Mouse (Mus musculus): ENCODE measurements at regions not wholly inside any gene's neighbourhood (a gene's known extent, or its start where the extent isn't known, plus 50 kb on each side); places are given as distances from the start of the nearest gene placed in this dataset.

DNA sequence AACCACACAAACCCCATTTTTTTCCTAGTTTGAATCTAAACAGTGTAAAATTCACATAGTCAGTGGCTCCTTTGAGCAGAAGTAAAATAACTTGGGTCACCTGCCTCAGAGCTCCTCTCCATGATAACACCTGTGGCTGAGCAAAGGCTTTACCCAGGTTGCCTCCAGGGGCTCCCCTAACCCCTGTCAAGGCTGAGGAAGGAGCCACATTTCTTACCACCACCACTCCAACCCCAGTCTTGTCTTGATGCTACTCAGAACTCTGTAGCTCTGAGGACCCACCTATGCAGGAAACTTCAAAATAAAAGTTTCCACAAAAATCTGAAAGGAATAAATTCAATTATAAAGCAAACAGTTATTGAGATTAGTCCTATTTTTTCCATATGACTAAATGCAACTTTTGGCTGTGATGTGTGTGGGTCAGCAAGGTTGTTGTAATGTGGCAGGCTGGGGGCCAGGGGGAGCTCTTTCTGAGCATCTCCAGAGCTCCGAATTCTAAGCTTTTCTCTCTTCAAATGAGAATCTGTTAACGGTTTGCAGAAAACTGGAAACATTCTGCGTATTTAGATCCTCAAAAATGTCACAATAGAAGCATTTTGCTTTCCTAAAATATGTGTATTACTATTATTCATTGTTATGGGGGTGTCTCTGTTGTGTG, 159.0 kb upstream of the Dusp10 start:
- peak; percentile 24 for DNase-seq (ENCODE audit: low read depth, low spot score)

DNA sequence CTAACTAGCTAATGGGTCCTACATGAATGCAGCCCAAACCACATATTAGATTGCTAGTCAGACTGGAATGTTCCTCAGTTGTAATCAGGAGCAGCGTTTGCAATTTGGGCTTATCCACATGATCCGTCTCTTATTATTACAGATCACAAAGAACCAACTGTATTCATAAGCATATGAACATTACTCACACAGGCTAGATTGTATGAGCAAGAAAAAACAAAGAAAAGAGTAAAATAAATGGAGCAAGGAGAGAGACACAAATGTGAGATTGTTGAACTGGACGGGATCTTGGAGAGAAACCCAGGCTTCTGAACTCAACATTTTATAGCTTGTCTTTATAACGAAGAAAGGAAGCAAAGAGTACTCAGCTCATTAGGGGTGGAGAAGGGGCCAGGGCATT, 148.0 kb upstream of the Dusp10 start:
- no peak for DNase-seq (ENCODE audit: low read depth, low spot score)

DNA sequence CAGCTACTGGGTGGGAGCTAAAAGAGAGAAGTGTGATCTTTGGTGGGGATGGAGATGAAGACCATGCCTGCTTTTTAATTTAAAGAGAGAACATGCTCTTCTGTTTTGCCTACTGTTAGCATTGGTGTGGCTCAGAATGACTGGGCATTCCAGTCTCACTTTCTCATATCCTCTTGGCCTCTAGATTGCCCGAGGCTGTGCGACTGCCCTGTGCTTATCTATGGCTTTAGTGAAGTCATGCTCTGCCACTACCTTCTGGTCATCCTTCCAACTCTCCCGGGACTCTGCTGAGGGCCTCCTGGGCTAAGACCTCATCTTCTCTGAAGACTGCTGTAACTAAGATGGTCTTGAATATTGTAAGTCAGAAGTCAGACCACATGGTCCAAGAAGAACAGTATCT, 147.5 kb upstream of the Dusp10 start:
- no peak for DNase-seq (ENCODE audit: low read depth, low spot score)

DNA sequence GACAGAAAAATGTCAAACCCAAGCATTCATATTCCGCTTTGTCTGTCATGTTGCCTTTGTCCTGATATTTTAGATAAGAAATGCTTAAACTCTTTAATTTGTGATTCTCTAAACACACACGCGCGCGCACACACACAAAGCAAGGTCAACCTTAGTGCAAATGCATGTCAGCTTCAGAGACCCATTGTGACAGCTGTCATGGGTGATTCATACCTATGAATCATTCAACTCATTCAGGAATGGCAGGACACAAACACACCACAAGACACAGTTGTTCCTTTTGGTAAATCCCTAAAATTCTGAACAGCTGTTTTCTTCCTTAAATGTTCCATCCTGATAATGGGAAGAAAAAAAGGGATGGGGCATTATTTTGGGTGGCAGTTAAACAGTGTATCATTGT, 144.1 kb upstream of the Dusp10 start:
- DNase-seq (ENCODE audit: low read depth, low spot score): no peak

DNA sequence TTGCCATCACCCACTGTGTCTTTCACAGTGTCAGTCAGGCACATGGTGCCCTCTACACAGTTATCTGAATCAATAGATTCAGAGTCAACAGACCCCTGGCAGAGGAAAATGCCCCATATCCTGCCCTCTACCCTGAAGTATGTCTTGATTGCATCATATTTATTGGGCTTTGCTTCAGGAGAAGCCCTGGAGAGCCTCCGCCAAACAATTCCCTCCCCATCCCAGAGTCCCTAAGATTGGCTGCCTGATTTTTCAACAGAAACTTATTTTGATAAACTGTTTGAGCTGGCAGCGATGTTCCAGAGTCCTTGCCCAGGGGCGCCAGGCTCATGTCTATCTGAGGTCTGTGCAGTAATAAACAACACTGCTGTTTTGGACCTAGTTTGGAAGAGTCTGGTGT, 117.2 kb upstream of the Dusp10 start:
- DNase-seq (ENCODE audit: low read depth, low spot score): no peak

DNA sequence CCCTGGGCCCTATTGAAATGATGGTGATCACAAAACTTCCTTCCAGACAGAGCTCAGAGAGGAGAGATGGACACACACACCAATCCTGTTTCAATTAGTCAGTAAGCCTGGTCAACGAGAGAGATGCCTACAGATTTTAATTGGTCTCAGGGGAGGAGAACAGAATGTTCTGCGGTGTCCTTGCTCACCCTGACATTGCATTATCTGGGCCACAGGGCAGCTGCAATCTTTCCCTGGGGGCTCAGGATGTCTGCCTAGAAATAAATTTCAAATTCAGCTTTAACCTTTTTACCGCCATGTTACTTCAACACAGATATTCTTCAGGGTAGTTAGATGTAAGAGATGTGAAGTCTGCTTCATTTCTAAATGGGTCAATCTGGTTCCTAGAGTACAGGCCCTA, 115.0 kb upstream of the Dusp10 start:
- no peak for DNase-seq (ENCODE audit: low read depth, low spot score)

DNA sequence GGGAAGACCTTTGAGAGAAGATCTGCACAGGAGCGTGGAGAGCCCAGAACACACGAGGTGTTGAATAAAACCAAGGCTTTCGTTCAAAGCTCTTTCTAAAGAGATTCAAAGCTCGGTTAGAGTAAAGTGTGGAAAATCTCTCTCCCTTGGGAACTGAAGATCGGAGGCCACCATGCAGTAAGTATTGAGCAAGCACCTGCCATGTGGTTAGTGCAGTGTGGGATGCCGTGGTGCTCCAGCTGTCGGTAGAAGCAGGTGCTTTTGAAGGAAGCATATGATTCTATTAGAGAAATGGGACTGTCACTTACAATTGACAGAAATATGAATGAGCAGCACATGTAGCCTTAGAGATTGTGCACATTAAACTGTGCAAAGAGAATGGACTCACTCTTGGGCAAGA, 108.5 kb upstream of the Dusp10 start:
- DNase-seq (ENCODE audit: low read depth, low spot score): no peak

DNA sequence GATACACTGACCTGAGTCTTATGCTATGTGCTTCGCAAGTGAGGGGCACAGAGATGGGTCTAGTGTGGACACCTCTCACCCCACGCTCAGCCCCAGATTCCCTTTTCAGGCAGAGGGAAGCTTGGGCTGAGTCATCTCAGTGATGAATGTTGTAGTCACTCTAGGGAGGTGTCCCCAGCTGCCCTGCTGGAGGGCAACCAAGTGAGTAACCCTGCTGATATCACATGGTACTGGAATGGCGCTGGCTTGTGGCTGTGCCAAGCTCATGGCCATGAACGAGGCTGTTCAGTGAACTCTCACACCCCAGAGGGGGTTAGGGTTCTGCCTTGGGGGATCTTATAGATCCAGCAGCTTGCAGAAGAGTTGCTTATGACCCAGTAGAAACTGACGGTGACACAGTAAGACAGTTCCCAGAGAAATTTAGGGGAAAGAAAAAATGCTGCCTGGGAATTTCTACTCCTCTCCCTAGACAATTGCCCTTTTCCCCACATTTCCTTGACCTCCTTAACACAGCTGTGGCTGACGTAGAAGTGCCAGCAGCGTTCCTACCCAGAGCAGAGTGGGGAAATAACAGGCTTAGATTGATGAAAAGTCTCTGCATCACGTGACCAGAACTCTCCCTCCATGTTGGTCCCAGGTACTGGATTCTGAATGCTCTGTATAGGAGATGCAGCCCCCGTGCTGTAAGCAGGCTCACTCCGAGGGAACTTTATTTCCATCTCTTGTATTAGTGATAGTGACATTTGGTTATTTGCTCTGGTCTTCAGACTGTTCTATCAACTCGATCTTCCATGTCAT, 107.6 kb upstream of the Dusp10 start:
- DNase-seq (ENCODE audit: low read depth, low spot score): peak; percentile 82

DNA sequence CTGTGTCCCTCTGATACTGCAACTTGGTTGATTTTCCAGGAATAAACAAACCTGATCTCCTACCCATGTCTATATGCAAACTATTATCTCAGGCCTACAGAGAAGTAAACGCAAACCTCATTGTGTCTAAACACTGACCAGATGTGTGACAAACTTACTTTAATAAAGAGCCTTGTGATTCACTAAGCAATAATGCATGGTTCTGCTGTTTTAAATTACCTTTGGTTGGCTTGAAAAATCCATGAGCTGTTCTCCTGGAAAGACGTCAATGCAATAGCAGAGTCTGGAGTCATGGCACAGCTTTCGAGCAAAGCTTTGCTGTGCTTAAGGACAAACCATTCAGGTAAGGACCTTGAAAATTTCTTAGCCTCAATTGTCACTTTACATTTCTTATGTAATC, 95.4 kb upstream of the Dusp10 start:
- DNase-seq (ENCODE audit: low read depth, low spot score): no peak

DNA sequence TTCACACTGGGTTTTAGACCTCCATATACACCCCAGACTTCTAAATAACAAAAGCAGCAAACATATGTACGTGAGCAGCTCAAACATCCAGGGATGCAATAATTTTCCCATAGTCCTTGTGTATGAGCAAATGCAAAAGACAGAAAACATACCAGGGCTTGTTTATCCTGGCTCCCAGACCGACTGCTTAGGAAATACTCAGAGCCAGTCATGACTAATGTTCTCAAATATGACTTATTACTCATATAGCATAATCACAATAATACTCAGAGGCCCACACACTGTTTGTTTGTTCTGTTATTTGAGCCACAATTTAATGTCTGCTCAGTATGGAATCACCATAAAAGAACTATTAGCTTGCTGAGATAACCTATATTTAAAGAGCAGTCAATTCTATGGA, 91.8 kb upstream of the Dusp10 start:
- no peak for DNase-seq (ENCODE audit: low read depth, low spot score)

DNA sequence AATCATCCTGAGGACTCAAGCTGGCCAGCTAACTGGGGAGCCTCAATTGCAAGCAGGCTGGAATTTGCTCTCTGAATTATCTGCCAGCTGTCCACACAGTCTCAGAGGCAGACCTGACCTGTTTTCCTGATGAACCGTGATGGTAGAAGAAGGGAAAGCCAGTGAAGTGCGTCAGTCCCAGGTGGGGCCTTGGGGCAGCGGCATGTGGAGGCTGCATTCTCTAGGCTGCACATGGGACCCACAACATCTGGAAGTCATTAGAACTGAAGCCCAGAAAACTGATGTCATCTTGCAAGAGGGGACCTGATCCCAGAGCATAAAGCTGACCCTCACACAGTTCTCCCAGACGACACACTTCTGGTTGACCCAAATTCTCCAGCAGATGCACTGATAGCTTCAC, 84.6 kb upstream of the Dusp10 start:
- DNase-seq (ENCODE audit: low read depth, low spot score): peak; percentile 37

DNA sequence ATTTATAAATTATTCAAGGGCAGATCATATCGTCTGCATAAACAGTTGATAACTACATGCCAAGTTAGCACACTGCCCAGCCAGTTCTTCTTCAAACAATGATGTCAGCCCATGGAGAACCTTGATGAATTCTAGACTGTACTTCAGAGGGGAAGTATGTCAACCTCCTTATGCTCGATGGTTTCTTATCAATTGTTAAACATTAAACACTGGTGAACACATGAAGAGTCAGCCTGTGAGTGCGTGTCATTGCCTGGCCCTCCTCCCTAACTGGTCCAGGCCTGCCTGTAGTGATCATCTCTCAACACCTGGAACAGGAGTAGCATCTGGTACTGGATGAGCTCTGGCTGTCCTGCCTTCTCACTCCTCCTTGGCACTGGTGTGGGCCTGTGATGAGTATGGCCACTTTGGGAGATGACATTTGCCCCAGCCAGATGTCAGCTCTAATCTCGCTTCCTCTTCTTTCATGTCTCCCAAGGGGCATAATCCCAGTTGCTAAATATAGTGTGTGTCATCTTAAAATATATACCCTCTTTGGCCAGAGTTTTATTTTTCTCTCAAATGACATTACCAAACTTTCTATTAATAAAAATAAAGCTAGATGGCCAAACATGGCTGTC, 82.6 kb upstream of the Dusp10 start:
- DNase-seq (ENCODE audit: low read depth, low spot score): no peak

DNA sequence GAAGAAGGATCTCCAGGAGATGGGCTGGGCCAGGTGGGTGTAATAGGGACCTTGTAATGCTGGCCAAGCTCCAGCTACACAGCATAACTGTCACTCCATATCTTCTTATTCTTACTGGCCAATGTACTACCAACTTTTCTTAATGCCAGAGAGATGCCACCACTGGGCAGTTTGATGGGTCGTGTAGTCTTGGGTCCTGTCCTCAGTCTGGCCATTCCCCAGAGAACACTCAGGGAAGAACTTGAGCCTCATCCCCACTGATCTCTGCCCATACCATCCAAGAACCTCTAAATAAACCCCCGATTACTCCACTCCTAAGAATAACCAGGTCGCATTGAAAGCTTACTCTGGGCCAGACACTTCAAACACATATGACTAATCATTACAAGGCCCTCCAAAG, 82.0 kb upstream of the Dusp10 start:
- no peak for DNase-seq (ENCODE audit: low read depth, low spot score)

DNA sequence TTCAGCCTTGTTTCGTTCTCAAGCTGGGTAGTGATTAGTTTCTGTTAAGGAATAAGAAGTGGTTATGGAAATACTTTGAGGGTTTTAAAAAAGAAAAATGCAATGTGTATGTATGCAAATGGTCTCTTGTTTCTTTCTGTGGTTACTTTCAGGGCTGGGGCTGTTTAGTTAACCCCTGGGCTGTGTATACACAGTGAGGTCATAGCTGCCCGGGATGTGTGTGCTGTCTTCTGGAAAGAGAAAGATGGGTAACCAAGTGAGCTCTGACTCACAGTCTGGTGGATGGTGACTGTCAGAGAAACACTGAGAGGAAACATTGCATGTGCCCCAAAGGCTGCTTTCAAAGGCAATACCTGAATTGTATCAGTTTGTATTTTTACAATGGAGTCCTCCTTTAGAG, 79.3 kb upstream of the Dusp10 start:
- no peak for DNase-seq (ENCODE audit: low read depth, low spot score)

DNA sequence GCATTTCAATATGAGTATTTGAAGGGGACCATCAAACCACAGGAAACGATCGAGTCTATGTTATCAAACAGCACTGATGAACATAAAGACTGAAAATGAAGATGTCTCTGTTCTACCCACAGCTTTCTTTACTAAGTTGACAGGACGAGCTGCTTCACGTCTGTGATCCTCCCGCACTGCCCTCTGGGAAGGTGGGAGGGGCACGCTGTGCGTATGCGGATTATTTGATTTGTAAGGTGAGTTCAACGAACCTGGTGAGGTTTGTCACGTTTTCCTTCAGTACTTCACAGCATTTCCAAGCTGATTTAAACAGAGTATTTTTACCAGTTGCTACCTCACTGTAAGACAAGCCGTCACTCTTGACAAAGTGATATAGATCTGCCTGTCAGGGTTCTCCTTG, 75.9 kb upstream of the Dusp10 start:
- no peak for DNase-seq (ENCODE audit: low read depth, low spot score)

DNA sequence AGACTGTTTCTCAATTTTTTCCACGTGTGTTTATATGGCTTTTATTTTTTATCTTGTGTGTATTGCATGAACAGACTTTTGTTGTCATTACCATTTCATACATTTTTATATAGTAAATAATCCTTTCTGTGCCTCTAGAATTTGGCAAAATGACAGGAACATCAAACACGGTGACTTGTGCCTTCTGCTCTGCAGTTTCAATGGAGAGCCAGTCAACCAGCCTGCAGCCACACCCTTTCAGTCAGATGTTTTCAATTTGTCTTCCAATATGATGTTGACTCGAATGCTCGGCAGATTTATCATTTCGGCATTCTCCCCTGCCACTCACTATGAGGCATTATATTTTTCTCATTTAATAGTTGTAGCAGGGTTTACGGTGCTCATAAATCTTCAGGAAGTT, 74.7 kb upstream of the Dusp10 start:
- DNase-seq (ENCODE audit: low read depth, low spot score): no peak

DNA sequence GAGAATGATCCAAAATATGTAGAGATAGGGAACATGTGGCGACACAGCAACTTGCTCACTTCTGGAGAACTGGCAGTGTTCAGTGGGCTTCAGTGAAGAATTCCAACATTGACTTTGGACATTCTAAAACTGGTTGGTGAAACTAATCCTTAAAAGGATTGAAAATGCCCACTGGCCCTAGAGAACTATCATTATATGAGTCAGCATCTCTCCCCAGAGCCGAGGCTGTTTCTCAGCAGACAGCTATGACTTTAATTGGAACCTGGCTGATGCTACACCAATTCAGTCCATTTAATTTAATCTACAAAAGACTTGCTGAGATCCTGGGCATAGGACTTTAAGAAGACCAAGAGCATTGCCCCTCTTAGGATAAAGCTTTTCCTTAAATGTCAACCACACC, 72.4 kb upstream of the Dusp10 start:
- peak; percentile 11 for DNase-seq (ENCODE audit: low read depth, low spot score)

DNA sequence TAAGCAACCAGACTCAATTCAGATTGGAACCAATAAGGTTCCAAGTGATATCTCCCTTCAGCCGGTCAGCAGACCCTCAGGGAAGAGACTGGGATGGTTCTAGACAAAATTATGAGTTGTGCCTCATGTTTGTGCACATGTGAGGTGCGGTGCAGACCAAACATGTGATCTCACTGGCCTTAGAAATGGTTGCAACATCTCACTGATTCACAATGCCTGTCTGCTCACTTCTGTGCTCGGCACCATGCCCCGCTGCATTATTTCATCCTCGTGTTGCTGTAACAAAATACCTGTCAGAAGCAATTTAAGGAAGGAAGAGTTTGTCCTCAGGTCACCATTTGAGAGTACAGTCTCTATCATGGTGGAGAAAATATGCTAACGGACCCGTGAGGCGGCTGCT, 66.9 kb upstream of the Dusp10 start:
- no peak for DNase-seq (ENCODE audit: low read depth, low spot score)

DNA sequence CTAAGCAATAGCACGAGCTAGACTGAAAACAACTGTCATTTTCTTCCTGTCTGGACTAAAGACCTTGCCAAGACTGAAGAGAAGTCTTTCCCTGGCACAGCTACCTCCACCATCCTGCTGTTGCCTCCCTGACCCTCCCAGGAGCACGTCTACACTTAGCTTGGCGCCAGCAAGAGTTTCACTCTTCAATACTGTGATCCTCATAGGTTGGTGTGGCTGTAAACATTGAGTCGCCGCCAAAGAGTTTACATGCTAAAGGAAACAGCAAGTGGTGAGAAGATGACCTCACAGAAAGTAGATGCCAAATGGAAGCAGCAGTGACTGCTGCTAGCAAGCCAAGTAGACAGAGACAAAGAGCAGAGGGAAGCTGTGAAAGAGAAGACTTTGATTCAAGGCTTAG, 66.0 kb upstream of the Dusp10 start:
- no peak for DNase-seq (ENCODE audit: low read depth, low spot score)

DNA sequence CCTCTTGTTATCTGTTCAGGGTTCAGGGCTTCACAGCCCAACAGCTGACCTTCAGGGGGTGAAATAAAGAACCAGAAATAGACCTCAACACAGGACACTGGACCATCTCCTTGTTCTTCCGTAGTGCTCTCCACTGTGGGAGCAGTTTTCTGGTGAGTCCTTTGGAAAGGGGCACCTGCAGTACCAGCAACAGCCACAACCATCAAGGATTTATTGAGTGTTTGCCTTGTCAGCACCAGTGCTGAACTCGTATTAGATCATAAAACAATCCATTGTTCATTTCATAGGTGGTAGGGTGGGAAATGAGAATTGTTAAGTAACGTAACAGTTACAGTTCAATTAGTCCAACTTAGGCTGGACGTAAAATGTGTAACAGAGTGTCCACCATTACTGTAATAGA, 63.9 kb upstream of the Dusp10 start:
- no peak for DNase-seq (ENCODE audit: low read depth, low spot score)

DNA sequence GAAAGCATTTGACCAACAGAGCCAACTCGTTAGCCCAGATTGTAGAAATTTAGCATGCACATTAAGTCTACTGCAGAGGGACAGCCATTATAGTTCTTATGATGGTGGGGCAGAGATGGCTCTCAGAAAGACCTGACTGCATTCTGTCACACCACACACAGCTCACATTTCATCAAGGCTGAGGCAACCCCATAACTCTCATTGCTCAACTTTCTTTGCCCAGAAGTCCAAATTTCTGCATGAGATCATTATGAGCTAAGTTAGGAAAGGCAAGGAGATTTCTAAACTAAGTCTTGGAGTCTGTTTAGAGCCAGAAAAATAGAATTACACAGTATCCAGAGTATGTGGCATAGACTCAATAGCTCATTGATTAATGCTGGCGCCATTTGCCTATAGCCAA, 59.0 kb upstream of the Dusp10 start:
- no peak for DNase-seq (ENCODE audit: low read depth, low spot score)

DNA sequence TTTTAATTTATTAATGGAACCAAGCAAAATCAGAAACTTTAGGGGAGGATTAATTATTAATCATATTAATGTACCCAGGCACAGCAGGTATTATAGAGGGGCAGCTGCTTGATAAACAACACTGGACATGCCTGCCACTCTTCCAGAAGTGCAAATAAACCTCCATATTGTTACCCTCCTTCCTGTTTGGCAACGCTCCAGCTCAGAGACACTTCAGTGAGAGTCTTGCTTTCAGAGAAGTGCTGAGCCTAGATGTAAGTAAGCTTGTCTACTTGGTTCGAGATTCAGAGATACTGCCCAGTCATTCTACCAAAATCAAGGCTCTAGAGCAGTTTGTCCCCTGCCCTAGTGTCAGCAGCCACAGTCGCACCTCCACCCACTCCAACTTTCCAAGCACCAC, 56.7 kb upstream of the Dusp10 start:
- DNase-seq (ENCODE audit: low read depth, low spot score): no peak

DNA sequence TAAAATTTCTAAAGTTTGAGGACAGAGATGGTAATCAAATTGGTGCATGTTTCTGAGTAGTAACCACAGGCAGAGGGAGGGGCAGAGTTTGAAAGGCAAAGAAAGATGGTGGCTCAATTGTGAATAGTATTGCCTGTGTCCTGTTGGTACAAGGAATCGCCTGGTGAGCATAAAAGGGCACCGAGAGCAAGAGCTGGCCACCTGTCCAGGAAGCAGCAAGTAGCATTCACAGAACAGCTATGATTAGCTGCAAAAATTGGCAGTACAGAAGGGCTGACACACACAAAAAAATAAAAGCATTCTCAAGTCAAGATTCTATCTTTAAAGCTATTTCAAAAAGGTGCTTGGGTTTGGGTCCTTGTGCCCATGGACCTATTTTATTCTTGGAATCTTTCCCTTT, 51.7 kb upstream of the Dusp10 start:
- no peak for DNase-seq (ENCODE audit: low read depth, low spot score)

Measured in brain, adult 2 months (tissue).